Mouse (Mus musculus) embryonic facial prominence, embryonic 10.5 days (tissue): ENCODE measurements around the gene Rbm38. TPM values are rescaled to one million over a fixed set of nuclear protein-coding genes. Genes with fewer than 3 reads are reported as not detected.

Source experiments
- DNase-seq: peaks from one replicate; pipeline ENCODE4 v3.0.0-alpha.2; 2017; ENCODE audit warnings: low spot score
- H3K27ac ChIP-seq: fragments of 300-500 bp; sonication (generic); replicated peaks from 2 replicates; pipeline ENCODE4 v1.5.1; 2016; ENCODE audit warnings: mild to moderate bottlenecking
- H3K27me3 ChIP-seq: fragments of 300-500 bp; sonication (generic); replicated peaks from 2 replicates; pipeline ENCODE4 v1.6.1; 2016; ENCODE audit warnings: low read depth, mild to moderate bottlenecking; ENCODE audit not compliant: poor library complexity, severe bottlenecking
- H3K36me3 ChIP-seq: fragments of 300-500 bp; sonication (generic); replicated peaks from 2 replicates; pipeline ENCODE4 v1.6.1; 2016; ENCODE audit warnings: mild to moderate bottlenecking, moderate library complexity
- H3K4me1 ChIP-seq: fragments of 300-500 bp; sonication (generic); 2 replicates; pipeline ENCODE4 v1.6.1; 2016
- H3K4me3 ChIP-seq: fragments of 300-500 bp; sonication (generic); 2 replicates; pipeline ENCODE4 v1.5.1; 2016; ENCODE audit warnings: mild to moderate bottlenecking, moderate library complexity
- H3K9me3 ChIP-seq: fragments of 300-500 bp; sonication (generic); 2 replicates; pipeline ENCODE4 v1.6.1; 2016; ENCODE audit warnings: mild to moderate bottlenecking
- WGBS: fragments of 180-500 bp; shearing (Covaris S2); methylation state at CpG from one replicate; pipeline ENCODE4 v1.1.7; 2016; 5-methylcytosine and 5-hydroxymethylcytosine counted together
- polyA plus RNA-seq: library from polyadenylated mRNA; unstranded; fragments of >200 nt; fragmentation: Nextera tagmentation; extraction: Ambion mirVana; gene quantifications from 2 replicates; pipeline ENCODE4 v1.2.1, GENCODE M21; 2016

The Rbm38 gene
- polyA plus RNA-seq, 1 experiment from 2014 or later, result 85.7 TPM

- 87% methylated on average over 3 of the region's 3 CpGs for WGBS
- no peak for DNase-seq
- Histone ChIP-seq H3K4me3 (no peak overlapping the region), H3K27me3 (no peaks in the 10 kb centered on the region), H3K9me3 (no peaks in the 10 kb centered on the region), H3K4me1 (peaks cover 51% of the 10 kb centered on the region), H3K27ac (no peak overlapping the region), H3K36me3 (peaks cover 100% of the 10 kb centered on the region)
These were observed 8.3 kb downstream of the Rbm38 start for GRCm38 (mm10) chr2:173028508-173029031.

- H3K36me3 ChIP-seq, result peaks cover 100% of the 10 kb centered on the region
These were observed 10.5 kb downstream of the Rbm38 start for GRCm38 (mm10) chr2:173030591-173031338.

DNA sequence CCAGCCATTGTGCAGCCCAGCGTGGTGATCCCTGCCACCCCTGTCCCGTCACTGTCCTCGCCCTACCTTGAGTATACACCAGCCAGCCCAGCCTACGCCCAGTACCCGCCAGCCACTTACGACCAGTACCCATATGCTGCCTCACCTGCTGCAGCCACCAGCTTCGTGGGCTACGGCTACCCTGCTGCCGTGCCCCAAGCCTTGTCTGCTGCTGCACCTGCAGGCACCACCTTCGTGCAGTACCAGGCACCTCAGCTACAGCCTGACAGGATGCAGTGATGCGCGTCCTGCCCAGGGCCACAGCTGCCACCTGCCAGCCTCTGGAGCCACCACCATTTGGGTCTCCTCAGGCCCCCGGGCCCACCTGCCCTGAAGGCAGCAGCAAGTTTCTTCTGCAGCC, 13.2 kb downstream of the Rbm38 start:
- Histone ChIP-seq H3K36me3 (peaks cover 82% of the 10 kb centered on the region), H3K9me3 (no peaks in the 10 kb centered on the region), H3K4me1 (peaks cover 12% of the 10 kb centered on the region; the same call in 1 of the 2 replicates), H3K27me3 (no peaks in the 10 kb centered on the region), H3K27ac (no peak overlapping the region), H3K4me3 (no peak overlapping the region)
- 91% methylated on average over 13 of the region's 13 CpGs for WGBS
- no peak for DNase-seq

More at GRCm38 (mm10) chr2:173030591-173031338, 10.5 kb downstream of the Rbm38 start:
- Histone ChIP-seq H3K27me3 (no peaks in the 10 kb centered on the region), H3K4me3 (no peak overlapping the region), H3K27ac (no peak overlapping the region), H3K9me3 (no peaks in the 10 kb centered on the region), H3K4me1 (peaks cover 32% of the 10 kb centered on the region)
- DNase-seq, result no peak
- WGBS, result 77% methylated on average over 12 of the region's 12 CpGs

DNA sequence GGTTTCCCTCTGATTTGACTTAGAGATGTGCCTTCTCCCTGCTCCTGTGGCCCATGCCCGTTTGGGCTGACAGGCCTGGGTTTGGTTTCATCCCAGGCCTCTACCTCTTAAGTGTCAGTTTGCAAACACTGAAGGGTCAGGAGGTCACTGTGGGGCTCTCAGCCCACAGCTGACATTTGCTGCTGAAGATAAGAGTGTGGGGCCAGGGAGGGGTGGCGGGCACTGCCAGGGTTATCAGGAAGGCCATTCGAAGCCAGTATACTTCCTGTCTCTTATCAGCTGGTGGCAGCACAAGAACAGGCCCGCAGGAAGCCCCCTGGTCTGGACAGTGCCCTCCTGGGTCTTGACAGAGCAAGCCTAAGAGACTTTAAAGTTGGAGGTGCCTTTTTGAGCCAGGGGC, 14.7 kb downstream of the Rbm38 start:
- peaks cover 9% of the 10 kb centered on the region; the same call in 1 of the 2 replicates for H3K4me1 ChIP-seq
- WGBS, result 76% methylated on average over 4 of the region's 4 CpGs
- no peaks in the 10 kb centered on the region for H3K27me3 ChIP-seq
- H3K4me3 ChIP-seq, result no peak overlapping the region
- H3K27ac ChIP-seq, result no peak overlapping the region
- no peaks in the 10 kb centered on the region for H3K9me3 ChIP-seq
- DNase-seq, result no peak
- H3K36me3 ChIP-seq, result peaks cover 67% of the 10 kb centered on the region

GRCm38 (mm10) chr2:173035653-173036052, 15.4 kb downstream of the Rbm38 start:
- no peaks in the 10 kb centered on the region for H3K9me3 ChIP-seq
- no peaks in the 10 kb centered on the region for H3K27me3 ChIP-seq
- H3K4me3 ChIP-seq, result no peak overlapping the region
- WGBS, result 90% methylated on average over 5 of the region's 5 CpGs
- DNase-seq, result no peak
- H3K4me1 ChIP-seq, result peaks cover 9% of the 10 kb centered on the region; the same call in 1 of the 2 replicates
- H3K36me3 ChIP-seq, result peaks cover 61% of the 10 kb centered on the region
- H3K27ac ChIP-seq, result no peak overlapping the region

DNA sequence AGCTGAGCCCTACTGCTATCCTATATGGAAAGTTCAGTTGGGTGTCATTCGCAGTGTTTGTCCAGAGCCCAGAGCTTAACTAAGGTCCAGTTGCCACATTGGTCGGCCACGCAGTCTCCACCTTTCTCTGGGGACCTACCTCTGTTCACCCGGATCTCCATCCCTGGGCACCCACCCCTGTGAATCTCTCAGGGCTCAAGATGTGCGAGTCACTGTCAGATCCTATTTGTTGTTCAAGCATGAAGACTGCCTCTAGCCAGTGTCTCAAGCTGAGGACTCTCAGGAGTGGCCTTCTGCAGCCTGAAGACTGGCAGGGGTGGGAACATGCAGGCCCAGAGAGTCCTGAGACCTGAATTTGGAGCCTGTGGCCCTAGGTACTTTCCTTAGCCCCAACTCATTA, 15.8 kb downstream of the Rbm38 start:
- Histone ChIP-seq H3K27me3 (no peaks in the 10 kb centered on the region), H3K9me3 (no peaks in the 10 kb centered on the region), H3K36me3 (peaks cover 57% of the 10 kb centered on the region), H3K27ac (peak overlapping the region; percentile 51; the same call in 1 of the 2 replicates), H3K4me3 (no peak overlapping the region), H3K4me1 (peaks cover 9% of the 10 kb centered on the region; the same call in 1 of the 2 replicates)
- WGBS, result 90% methylated on average over 5 of the region's 5 CpGs
- no peak for DNase-seq

DNA sequence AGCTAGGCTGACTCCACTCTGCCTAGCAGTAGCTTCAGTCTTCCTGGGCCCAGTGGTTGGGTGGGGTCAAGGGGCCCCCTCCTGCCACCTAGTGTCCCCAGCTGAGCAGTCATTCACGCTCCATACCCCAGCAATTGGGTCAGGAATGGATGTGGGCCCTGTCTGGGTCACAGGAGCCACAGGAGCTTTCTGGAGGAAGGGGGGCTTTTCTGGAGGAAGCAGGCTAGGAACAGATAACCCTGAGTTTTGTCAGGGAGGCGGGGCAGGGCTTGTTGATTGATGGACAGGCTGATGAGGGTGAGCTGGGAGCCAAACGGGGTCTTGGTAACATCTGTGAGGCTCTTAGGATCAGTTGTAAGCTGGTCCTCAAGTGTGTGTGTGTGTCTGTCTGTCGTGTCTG, 16.3 kb downstream of the Rbm38 start:
- no peak for DNase-seq
- 65% methylated on average over 4 of the region's 4 CpGs for WGBS
- no peak overlapping the region for H3K4me3 ChIP-seq
- H3K27me3 ChIP-seq, result no peaks in the 10 kb centered on the region
- peaks cover 9% of the 10 kb centered on the region; the same call in 1 of the 2 replicates for H3K4me1 ChIP-seq
- peaks cover 51% of the 10 kb centered on the region for H3K36me3 ChIP-seq
- H3K9me3 ChIP-seq, result no peaks in the 10 kb centered on the region
- H3K27ac ChIP-seq, result peak overlapping the region; percentile 51; the same call in 1 of the 2 replicates

- no peak overlapping the region for H3K4me3 ChIP-seq
- no peak for DNase-seq
- WGBS, result 86% methylated on average over 5 of the region's 5 CpGs
- no peak overlapping the region for H3K27ac ChIP-seq
- no peaks in the 10 kb centered on the region for H3K27me3 ChIP-seq
- peaks cover 44% of the 10 kb centered on the region for H3K36me3 ChIP-seq
- peaks cover 10% of the 10 kb centered on the region; the same call in 1 of the 2 replicates for H3K4me1 ChIP-seq
- no peaks in the 10 kb centered on the region for H3K9me3 ChIP-seq
These were observed 17.0 kb downstream of the Rbm38 start for GRCm38 (mm10) chr2:173037347-173037746.

DNA sequence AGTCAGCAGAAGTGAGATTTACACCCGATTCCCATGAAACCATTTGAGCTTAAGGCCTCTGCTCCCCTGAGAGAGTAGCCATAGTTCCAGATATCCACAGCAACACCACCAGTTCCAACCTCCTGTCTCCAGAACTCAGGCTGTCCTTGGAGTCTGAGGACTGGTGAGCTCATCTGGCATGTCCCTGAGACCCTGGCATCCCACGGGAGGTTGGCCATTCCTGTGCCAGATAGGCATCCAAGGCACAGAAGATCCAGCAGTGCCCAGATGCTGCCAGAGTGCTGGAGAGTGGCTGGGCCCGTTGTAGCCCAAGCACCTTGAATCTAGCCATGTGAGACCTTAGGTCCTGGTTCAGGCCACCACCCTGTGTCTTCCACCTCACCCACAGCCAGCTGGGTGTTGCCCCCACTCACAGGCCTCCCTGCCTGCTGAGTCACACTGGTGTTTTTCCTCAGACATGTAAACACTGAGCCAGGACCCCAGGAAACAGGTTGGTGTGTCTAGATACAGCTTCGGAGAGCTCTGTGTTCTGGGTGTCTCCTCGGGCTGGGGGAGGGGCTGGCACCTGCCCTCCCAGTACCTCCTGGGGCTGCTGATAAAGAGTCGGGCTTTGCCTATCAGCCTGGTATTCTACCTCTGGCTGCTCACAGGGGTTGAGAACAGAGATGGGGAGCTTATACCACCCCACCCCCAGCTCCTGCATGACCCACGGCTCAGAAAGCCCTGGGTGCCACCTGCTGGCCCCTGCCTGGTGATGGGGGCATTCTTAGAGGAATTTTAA, 17.7 kb downstream of the Rbm38 start:
- Histone ChIP-seq H3K27me3 (no peaks in the 10 kb centered on the region), H3K27ac (no peak overlapping the region), H3K9me3 (no peaks in the 10 kb centered on the region), H3K4me1 (peaks cover 17% of the 10 kb centered on the region), H3K36me3 (peaks cover 37% of the 10 kb centered on the region), H3K4me3 (no peak overlapping the region)
- 80% methylated on average over 7 of the region's 7 CpGs for WGBS
- no peak for DNase-seq

GRCm38 (mm10) chr2:173039041-173039440, 18.7 kb downstream of the Rbm38 start:
- Histone ChIP-seq H3K27me3 (no peaks in the 10 kb centered on the region), H3K4me3 (no peak overlapping the region), H3K9me3 (no peaks in the 10 kb centered on the region), H3K36me3 (peaks cover 27% of the 10 kb centered on the region), H3K4me1 (peaks cover 25% of the 10 kb centered on the region), H3K27ac (no peak overlapping the region)
- DNase-seq, result no peak
- WGBS, result 89% methylated on average over 4 of the region's 4 CpGs

DNA sequence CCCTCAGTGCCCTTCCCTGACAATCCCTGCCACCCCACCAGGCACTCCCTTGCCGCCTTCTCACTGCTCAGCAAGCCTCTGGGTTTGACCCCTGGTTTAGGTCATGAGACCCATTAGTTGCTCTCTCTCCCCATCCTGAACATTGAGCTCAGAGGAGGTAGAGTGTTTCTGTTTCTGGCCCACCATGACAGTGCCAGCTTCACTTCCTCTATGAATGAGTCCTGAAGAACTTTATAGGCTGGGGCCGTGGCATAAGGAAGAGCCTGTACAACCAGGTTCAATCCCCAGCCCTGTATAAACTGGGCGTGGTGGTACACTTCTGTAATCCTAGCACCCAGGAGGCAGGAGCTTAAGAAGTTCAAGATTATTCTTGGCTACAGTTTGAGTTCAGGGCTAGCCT, 20.5 kb downstream of the Rbm38 start:
- no peak for DNase-seq
- peaks cover 9% of the 10 kb centered on the region for H3K36me3 ChIP-seq
- no peak overlapping the region for H3K4me3 ChIP-seq
- 86% methylated on average over 3 of the region's 3 CpGs for WGBS
- H3K27ac ChIP-seq, result no peak overlapping the region
- H3K9me3 ChIP-seq, result no peaks in the 10 kb centered on the region
- H3K27me3 ChIP-seq, result no peaks in the 10 kb centered on the region
- peaks cover 26% of the 10 kb centered on the region for H3K4me1 ChIP-seq

- 62% methylated on average over 5 of the region's 5 CpGs for WGBS
- H3K36me3 ChIP-seq, result peaks cover 5% of the 10 kb centered on the region; the same call in 1 of the 2 replicates
- H3K4me3 ChIP-seq, result no peak overlapping the region
- H3K27ac ChIP-seq, result no peak overlapping the region
- no peak for DNase-seq
- H3K4me1 ChIP-seq, result peaks cover 27% of the 10 kb centered on the region
- no peaks in the 10 kb centered on the region for H3K9me3 ChIP-seq
- H3K27me3 ChIP-seq, result no peaks in the 10 kb centered on the region
These were observed 20.9 kb downstream of the Rbm38 start for GRCm38 (mm10) chr2:173041242-173041641.
